28 mouse cellular contexts compared by ENCODE assay signal in genomic region chr7:74022571-74022970, GRCm38 (mm10). TPM values are rescaled to one million over a fixed set of nuclear protein-coding genes. Genes with fewer than 3 reads are reported as not detected.
DNase-seq lines count a peak whose midpoint lies in the region; TF ChIP-seq lines count a peak whose summit lies in the region.
"Had no signal": no experiment of that assay in that cellular context is flagged by ENCODE, and none has a peak within 500 bp of the region (broad histone marks: within the 10 kb centered on the region; RNA-seq: fewer than 3 reads in every experiment).

No protein-coding gene starts in this region.

- H3K27me3 ChIP-seq in kidney, adult 2 months (replicated peaks; ENCODE audit: control insufficient read depth, insufficient read depth, low read length) = no peaks in the 10 kb centered on the region
- H3K27me3 ChIP-seq in liver, adult 2 months (ENCODE audit: control insufficient read depth, insufficient read depth, low read length) = no peaks in the 10 kb centered on the region
- H3K27me3 ChIP-seq: intestine, embryonic 15.5 days; limb, embryonic 12.5 days; liver, embryonic 12.5 days; neural tube, embryonic 12.5 days had no signal

- DNase-seq in kidney, adult 2 months = peak; percentile 4
- DNase-seq in kidney, adult 18-20 months = no peak
- DNase-seq in liver, adult 2 months (ENCODE audit: extremely low read depth, low read depth, low spot score) = peak; percentile 16
- no peak for DNase-seq in liver
- peak; percentile 16 for DNase-seq in lung, postnatal 10 days
- DNase-seq in lung, postnatal 14 days = no peak
- no peak for DNase-seq in spleen, adult 18-20 months
- DNase-seq: cerebellum, adult 2 months; cerebellum, postnatal 14 days; gastrocnemius, adult 2 months; gastrocnemius, postnatal 36 days; heart, adult 18-20 months; heart, postnatal 36 days; kidney, postnatal 10 days; liver, postnatal 0 days; thymus, postnatal 4 days had no signal

- H3K27ac ChIP-seq in kidney, adult 2 months (ENCODE audit: insufficient read depth, low read depth, low read length) = no peak overlapping the region
- H3K27ac ChIP-seq in liver, adult 2 months (replicated peaks; ENCODE audit: insufficient read depth, low read depth, low read length) = no peak overlapping the region
- H3K27ac ChIP-seq: gastrocnemius, adult 2 months; hindbrain, embryonic 12.5 days; hindbrain, postnatal 0 days; intestine, embryonic 15.5 days; layer of hippocampus, adult 2 months; left cerebral cortex, adult 2 months; limb, embryonic 12.5 days; liver, embryonic 12.5 days; midbrain, embryonic 12.5 days; neural tube, embryonic 12.5 days had no signal

- no peak for TF ChIP-seq POLR2A in kidney, adult 2 months (IDR thresholded peaks at IDR 0.05; ENCODE audit: low read depth, low read length)
- no peak for TF ChIP-seq POLR2A in liver, adult 2 months (IDR thresholded peaks at IDR 0.05; ENCODE audit: extremely low read depth, insufficient read depth, low read length)

- TF ChIP-seq CTCF in kidney, adult 2 months (conservative IDR thresholded peaks at IDR 0.05; ENCODE audit: insufficient read depth, insufficient read length, low read depth, low read length) = no peak
- no peak for TF ChIP-seq CTCF in liver, adult 2 months (IDR thresholded peaks at IDR 0.05; ENCODE audit: low read depth, low read length)

- H3K4me1 ChIP-seq in kidney, adult 2 months (ENCODE audit: control insufficient read depth, insufficient read depth, low read length) = no peaks in the 10 kb centered on the region
- peaks cover 2% of the 10 kb centered on the region; the same call in 1 of the 2 replicates for H3K4me1 ChIP-seq in liver, adult 2 months (ENCODE audit: control insufficient read depth, insufficient read depth, low read length)
- H3K4me1 ChIP-seq: intestine, embryonic 15.5 days; limb, embryonic 12.5 days; liver, embryonic 12.5 days; midbrain, embryonic 12.5 days; neural tube, embryonic 12.5 days had no signal

- no peaks in the 10 kb centered on the region for H3K36me3 ChIP-seq in kidney, adult 2 months (ENCODE audit: control insufficient read depth, insufficient read depth, low read length)
- H3K36me3 ChIP-seq in liver, adult 2 months (ENCODE audit: control insufficient read depth, insufficient read depth, low read length) = no peaks in the 10 kb centered on the region
- H3K36me3 ChIP-seq: hindbrain, embryonic 12.5 days; intestine, embryonic 15.5 days; limb, embryonic 12.5 days; liver, embryonic 12.5 days; midbrain, embryonic 12.5 days; neural tube, embryonic 12.5 days had no signal

- H3K4me3 ChIP-seq in kidney, adult 2 months (ENCODE audit: insufficient read depth, low read depth, low read length) = no peak overlapping the region
- no peak overlapping the region for H3K4me3 ChIP-seq in liver, adult 2 months (ENCODE audit: insufficient read depth, low read depth, low read length)
- H3K4me3 ChIP-seq: erythroblast, embryonic 14.5 days; gastrocnemius, adult 2 months; hindbrain, embryonic 12.5 days; intestine, embryonic 15.5 days; layer of hippocampus, adult 2 months; left cerebral cortex, adult 2 months; limb, embryonic 12.5 days; liver, embryonic 12.5 days; midbrain, embryonic 12.5 days; myocyte; neural tube, embryonic 12.5 days had no signal

- no peak overlapping the region for H3K9ac ChIP-seq in liver, adult 2 months (ENCODE audit: low read depth, low read length)
- H3K9ac ChIP-seq: hindbrain, embryonic 12.5 days; intestine, embryonic 15.5 days; limb, embryonic 12.5 days; liver, embryonic 12.5 days; liver, postnatal 0 days; midbrain, embryonic 12.5 days; neural tube, embryonic 12.5 days had no signal

- WGBS in kidney, adult 2 months = 71% methylated on average over 2 of the region's 2 CpGs
- 26% methylated on average over 2 of the region's 2 CpGs for WGBS in liver, adult 2 months

- no peaks in the 10 kb centered on the region for H3K79me2 ChIP-seq in liver, adult 2 months (ENCODE audit: control insufficient read depth, insufficient read depth, low read length)

RNA-seq across cellular contexts. Expression of gene St8sia2, which starts 9.1 kb away (rescaled TPM):
- 0.24 and 0.31 TPM in 2 replicates for polyA plus RNA-seq in kidney, adult 2 months (2012; rRNA removed)
- not detected in 2 replicates for total RNA-seq in liver, adult 2 months (2014; rRNA removed)
- 0.02 TPM in 1 of 2 replicates, not detected in the other for polyA plus RNA-seq in liver, adult 2 months (2012; rRNA removed)
- polyA plus RNA-seq: CD4-positive, CD25-positive, alpha-beta regulatory T cell, adult 4 months; erythroblast, embryonic 14.5 days; liver, postnatal 0 days had no signal

Comparison
In these comparisons a context has a peak if more than half of its experiments do, and no peak if none do; other contexts are left out.
1. DNase-seq: peak in kidney, adult 2 months (single experiment), liver, adult 2 months (single experiment) and lung, postnatal 10 days (single experiment); none in kidney, adult 18-20 months (single experiment), liver (single experiment), lung, postnatal 14 days (single experiment) and spleen, adult 18-20 months (0 of 2).